Mouse (Mus musculus) urinary bladder, postnatal 4 days (tissue): ENCODE data around the gene Disp2.

Experiments
- DNase-seq, 2 experiments: peaks; one replicate each; pipeline ENCODE4 v3.0.0; 2021 to 2022; ENCODE audit warnings: low spot score in 2 of 2

Gene Disp2

GRCm38 (mm10) chr2:118841774-118842173, 62.3 kb downstream of the Disp2 start:
- DNase-seq, result no peak

GRCm38 (mm10) chr2:118844427-118844826, 64.9 kb downstream of the Disp2 start:
- DNase-seq, result no peak

- DNase-seq, result no peak
Observed at GRCm38 (mm10) chr2:118846246-118846645, 66.7 kb downstream of the Disp2 start.

GRCm38 (mm10) chr2:118851756-118852155, 72.2 kb downstream of the Disp2 start:
- DNase-seq, result no peak
